Mouse (Mus musculus) erythroid progenitor cell, adult 5-6 weeks (primary cell): ENCODE results near the gene Gm11011. TPM values are rescaled to one million over a fixed set of nuclear protein-coding genes. Genes with fewer than 3 reads are reported as not detected.

Experiments used
- ATAC-seq: replicated peaks from 2 replicates; pipeline ENCODE4 v1.8.0; 2016; ENCODE audit warnings: moderate number of reproducible peaks, mild to moderate bottlenecking, moderate TSS enrichment, inconsistent platforms; ENCODE audit not compliant: poor library complexity, low FRiP score, severe bottlenecking
- total RNA-seq, 2 experiments: library from RNA; stranded (forward) in 1 of 2; stranded (reverse) in 1 of 2; fragments of 150-400 nt in 1 of 2; fragments of 186-747, 209-891 nt in 1 of 2; gene quantifications; 2 replicates each; pipeline versions ENCODE4 v1.2.3 to v1.2.4; 2015 to 2017; ENCODE audit warnings: low replicate concordance in 2 of 2

Gm11011 gene
- total RNA-seq, 2 experiments from 2014 or later = not detected

DNA sequence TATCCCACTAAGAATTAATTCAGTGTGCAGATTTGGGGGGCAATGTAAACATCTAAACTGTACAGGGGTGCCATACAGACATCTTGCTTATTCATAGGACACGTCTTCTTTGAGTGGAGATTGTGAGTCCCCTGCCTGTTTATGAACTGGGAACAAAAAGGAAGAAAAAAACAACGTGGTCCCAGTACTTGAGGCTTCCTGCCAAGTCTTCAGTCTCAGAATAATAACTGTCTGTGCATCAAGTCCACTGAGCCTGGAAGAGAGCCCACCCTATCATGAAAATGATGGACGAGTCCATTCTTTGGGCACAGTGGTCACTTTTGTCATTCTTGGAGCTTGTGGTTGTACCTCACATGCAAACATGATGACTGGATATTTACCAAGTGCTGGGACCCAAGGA, 6.2 kb upstream of the Gm11011 start:
- no peak for ATAC-seq

DNA sequence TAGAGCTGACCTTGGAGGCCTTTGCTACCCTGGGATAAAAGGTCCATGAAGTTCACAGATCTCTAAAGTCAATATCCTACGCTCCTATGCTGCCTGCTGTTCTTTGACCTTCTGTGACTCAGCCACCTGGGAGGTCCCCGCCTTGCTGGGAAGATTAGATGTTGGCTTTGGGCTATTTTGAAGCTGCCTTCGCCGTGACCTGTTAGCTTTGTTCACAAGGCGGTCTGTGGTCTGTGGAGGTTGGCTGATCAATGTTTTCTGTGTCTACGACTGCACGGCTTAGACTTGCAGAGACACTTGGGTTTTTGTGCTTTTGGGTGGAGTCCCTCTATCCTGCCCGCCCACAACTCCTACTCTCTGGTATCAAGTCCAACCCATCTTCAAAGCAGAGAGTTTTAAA, 2.9 kb upstream of the Gm11011 start:
- no peak for ATAC-seq

DNA sequence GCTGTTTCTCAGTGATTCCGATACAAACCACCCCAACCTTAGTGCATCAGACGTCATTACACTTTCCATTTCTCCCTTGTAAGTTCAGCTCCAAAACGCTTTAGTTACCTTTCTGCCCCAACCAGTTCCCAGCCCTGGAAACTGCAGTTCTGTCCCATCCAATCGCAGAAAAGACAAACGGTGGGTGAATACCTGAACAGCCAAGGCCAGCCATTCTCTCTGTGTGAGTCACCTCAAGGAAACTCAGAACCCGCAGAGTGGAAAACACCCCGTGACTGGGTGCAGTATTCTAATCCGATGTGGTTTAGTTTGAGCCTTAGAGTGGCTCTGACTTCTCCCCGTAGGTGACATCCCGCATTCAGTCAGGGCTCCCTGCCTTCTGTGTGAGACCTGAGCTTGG, 2.2 kb upstream of the Gm11011 start:
- ATAC-seq = no peak

GRCm38 (mm10) chr2:169586688-169587087, 857 bp downstream of the Gm11011 start:
- ATAC-seq = no peak

DNA sequence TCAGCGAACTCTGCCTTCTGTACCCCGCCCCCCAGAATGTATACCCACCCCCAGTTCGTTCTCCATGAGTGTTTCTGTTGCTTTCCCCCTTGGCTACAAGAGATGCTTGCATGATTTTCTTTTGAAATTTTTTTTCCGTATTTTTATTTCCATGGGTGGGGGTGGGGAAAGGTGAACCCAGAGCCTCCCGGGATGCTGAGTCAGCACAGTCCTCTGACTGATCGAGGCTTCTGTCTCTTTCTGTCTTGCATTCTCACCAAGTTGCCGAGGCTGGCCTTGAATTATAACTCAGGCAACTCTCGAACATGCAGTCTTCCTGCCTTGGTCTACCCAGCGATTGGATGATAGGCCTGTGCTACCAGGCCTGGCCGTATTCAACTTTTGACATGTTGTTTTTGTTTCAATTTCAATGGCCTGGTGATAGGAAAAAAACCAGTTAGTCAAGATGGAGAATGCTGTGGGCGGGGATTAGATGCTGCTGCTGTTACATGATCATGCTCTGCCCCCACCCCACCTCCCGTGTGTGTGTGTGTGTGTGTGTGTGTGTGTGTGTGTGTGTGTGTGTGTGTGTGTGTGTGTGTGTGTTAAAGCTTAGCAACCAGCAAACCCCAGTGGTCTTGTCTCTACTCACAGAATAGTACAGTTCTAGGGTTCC, 1.8 kb downstream of the Gm11011 start:
- no peak for ATAC-seq

GRCm38 (mm10) chr2:169584745-169585456, 2.6 kb downstream of the Gm11011 start:
- ATAC-seq = no peak

DNA sequence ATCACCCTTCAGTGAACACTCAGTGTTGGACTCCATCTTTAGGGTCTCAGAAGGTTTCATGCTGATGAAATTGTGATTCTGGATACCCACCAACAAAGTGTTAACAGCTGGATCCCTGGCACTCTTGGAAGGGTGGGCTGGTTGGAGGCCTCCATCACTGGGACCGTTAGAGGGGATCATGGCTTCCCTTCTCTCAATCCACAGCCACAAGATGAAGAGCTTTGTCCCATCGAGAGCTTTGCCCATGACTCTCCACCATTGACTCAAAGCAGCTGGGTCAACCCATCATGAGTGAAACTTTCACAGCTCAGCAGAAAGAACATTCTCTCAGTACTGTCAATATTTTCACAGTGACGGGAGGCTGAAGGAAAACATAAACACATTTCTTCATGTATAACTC, 4.1 kb downstream of the Gm11011 start:
- ATAC-seq = no peak

DNA sequence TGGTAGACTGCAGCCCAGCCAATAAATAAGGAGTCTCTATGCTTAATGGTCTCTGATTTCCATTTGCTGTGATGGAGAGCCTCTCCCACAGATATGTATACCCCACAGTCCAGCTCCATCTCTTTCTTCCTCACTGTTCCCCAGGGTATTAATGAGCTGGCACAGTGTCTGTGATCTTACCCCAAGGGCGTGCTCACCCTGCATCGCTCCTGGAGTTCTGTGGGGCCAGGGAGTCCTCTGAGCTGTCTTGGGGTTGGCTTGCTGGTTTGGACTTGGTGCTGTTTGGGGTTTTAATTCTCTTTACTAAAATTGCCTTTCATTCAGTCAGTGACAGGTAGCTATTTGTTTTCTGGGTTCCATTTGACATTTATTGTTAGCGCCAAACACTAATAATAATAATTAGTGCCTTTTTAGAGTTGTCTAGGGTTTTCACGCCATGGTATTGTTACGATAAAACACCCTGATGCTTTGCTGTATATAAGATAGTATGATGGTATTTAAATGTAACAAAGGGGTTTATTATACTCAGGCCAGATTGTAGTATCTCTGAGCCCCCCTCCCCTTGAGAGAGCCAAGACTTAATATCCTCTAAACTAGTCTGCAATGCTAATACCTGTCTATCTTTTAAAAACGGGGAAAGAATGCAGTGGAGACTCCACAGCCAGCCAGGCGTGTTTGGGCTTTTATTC, 9.9 kb downstream of the Gm11011 start:
- no peak for ATAC-seq

- ATAC-seq = no peak
Observed at GRCm38 (mm10) chr2:169570063-169570462, 17.5 kb downstream of the Gm11011 start.

GRCm38 (mm10) chr2:169566159-169566558, 21.4 kb downstream of the Gm11011 start:
- ATAC-seq = no peak

GRCm38 (mm10) chr2:169565751-169566150, 21.8 kb downstream of the Gm11011 start:
- ATAC-seq = no peak

- no peak for ATAC-seq
Observed at GRCm38 (mm10) chr2:169545674-169546073, 41.9 kb downstream of the Gm11011 start.

- no peak for ATAC-seq
Observed at GRCm38 (mm10) chr2:169538906-169539305, 48.6 kb downstream of the Gm11011 start.

Other genes with a start within 250 kb of the Gm11011 start
- not detected in 2 replicates for gene Tshz2, start 45.3 kb upstream of the Gm11011 start, total RNA-seq (2015; ENCODE audit: low replicate concordance)
- 0.26 TPM in 1 of 2 replicates, not detected in the other for gene Tshz2, start 45.3 kb upstream of the Gm11011 start, total RNA-seq (2017; ENCODE audit: low replicate concordance)